Comparison of ENCODE assay signal across 11 mouse cellular contexts in genomic region chr12:15644074-15644672, GRCm38 (mm10).
"Had no signal": no experiment of that assay in that cellular context is flagged by ENCODE, and none has a peak within 500 bp of the region (broad histone marks: within the 10 kb centered on the region; RNA-seq: fewer than 3 reads in every experiment).

No protein-coding gene starts in this region.

- H3K4me1 ChIP-seq: liver, embryonic 15.5 days had no signal

- H3K27ac ChIP-seq: left cerebral cortex, adult 2 months; liver, embryonic 15.5 days; neural tube, embryonic 12.5 days had no signal

- H3K9ac ChIP-seq: liver, embryonic 15.5 days; neural tube, embryonic 12.5 days had no signal

- H3K27me3 ChIP-seq: liver, embryonic 15.5 days; neural tube, embryonic 12.5 days had no signal

- H3K4me3 ChIP-seq: left cerebral cortex, adult 2 months; liver, embryonic 15.5 days; neural tube, embryonic 12.5 days had no signal

- DNase-seq: kidney, postnatal 25 days; lung, adult 2 months; lung, postnatal 36 days; midbrain, embryonic 14.5 days; thymus, adult 18-20 months; thymus, postnatal 14 days had no signal

- H3K36me3 ChIP-seq: liver, embryonic 15.5 days; neural tube, embryonic 12.5 days had no signal

- H3K9me3 ChIP-seq: liver, embryonic 15.5 days; neural tube, embryonic 12.5 days had no signal

- ATAC-seq: lung, postnatal 0 days had no signal

- H3K4me2 ChIP-seq: liver, embryonic 11.5 days; liver, embryonic 15.5 days; neural tube, embryonic 12.5 days had no signal
